Mouse (Mus musculus): ENCODE data around the gene Capzb.

DNA sequence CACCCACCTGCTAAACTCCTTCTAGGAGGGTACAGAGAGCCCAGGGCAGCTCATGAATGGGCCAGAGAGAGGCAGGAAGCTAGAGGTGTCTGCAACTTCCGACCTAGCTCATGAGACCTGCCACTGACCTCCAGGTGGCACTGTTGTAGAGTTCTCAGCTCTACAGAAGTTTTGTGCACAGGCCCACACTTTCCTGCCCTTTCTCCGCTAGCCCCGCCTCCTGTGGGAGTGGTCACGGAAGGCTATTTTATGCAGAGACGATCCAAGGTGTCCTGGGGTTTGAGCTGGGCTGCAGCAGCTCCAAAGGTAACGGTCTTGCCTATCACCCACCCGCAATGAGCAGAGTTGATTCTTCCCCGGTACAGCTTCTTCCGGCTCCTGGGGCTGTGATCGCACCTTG, 137.9 kb downstream of the Capzb start:
- TF ChIP-seq ZNF384 (IDR thresholded peaks at IDR 0.05; ENCODE audit: low read depth, low read length) (no peak), NRF1 (IDR thresholded peaks at IDR 0.05; ENCODE audit: low read depth, low read length) (no peak), POLR2A (IDR thresholded peaks at IDR 0.05; ENCODE audit: low read depth, low read length) (peak; percentile 44; the same call in 1 of the 2 replicates), MAX (IDR thresholded peaks at IDR 0.05; ENCODE audit: low read length) (no peak), MAFK (IDR thresholded peaks at IDR 0.05; ENCODE audit: insufficient replicate concordance, low read length) (no peak), CTCF (conservative IDR thresholded peaks at IDR 0.05 in 1 of 2, IDR thresholded peaks at IDR 0.05 in 1 of 2; ENCODE audit: low read depth in 2 of 2, low read length in 2 of 2) (peak; percentile 44 to 85; a peak in 2 of 4 replicates), USF1 (IDR thresholded peaks at IDR 0.05; ENCODE audit: low read depth, low read length) (no peak), EP300 (IDR thresholded peaks at IDR 0.05; ENCODE audit: low read length) (no peak), SMC3 (IDR thresholded peaks at IDR 0.05; ENCODE audit: low read depth, low read length) (peak; percentile 53), ZC3H11A (IDR thresholded peaks at IDR 0.05; ENCODE audit: low read depth, low read length) (no peak), UBTF (IDR thresholded peaks at IDR 0.05; ENCODE audit: low read depth, low read length) (no peak), MEF2A (IDR thresholded peaks at IDR 0.05; ENCODE audit: borderline replicate concordance, low read depth, low read length) (no peak), POLR2AphosphoS2 (IDR thresholded peaks at IDR 0.05; ENCODE audit: low read depth, low read length) (no peak), RAD21 (IDR thresholded peaks at IDR 0.05; ENCODE audit: low read depth, low read length) (peak; percentile 62)
